Mouse (Mus musculus): Measurements from ENCODE around the gene S100a6. TPM values are rescaled to one million over a fixed set of nuclear protein-coding genes. Genes with fewer than 3 reads are reported as not detected.

S100a6 gene
- polyA plus RNA-seq, 1 experiment, result 95.8 TPM

DNA sequence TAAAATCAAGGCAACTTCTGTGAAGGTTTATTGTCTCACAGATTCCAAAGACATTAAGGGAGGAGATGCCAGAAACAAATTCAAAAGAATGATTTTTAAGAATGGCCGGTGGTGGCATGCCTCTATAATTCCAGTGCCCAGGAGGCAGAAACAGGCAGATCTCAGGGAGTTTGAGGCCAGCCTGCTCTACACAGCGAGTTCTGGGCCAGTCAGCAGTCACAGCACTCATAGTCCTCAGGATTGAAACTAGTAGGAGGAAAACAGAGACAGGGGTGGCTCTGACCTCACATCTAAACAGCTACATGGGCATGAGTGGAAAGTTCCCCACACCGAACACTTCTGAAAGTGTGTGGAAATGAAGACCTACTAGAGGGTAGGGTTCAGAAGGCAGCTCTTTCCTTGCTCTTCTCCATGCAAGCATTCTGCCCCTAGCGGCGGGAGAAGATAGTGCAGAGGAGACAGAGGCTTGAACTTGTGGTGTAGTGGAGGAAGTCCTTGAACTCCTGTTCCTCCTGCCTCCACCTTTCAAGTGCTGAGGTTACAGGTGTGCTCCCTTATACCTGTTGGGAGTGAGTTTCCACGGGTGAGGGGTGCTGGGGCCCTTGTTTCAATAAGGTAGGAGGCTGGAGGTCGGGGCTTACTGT, 27.0 kb downstream of the S100a6 start:
- H3K27ac ChIP-seq (ENCODE audit: insufficient read depth, low read depth, low read length), result no peak overlapping the region
- H3K27me3 ChIP-seq (replicated peaks; ENCODE audit: control insufficient read depth, insufficient read depth, low read length), result no peaks in the 10 kb centered on the region
- H3K36me3 ChIP-seq (ENCODE audit: control insufficient read depth, insufficient read depth, low read length), result no peaks in the 10 kb centered on the region
- no peak for TF ChIP-seq POLR2A (IDR thresholded peaks at IDR 0.05; ENCODE audit: low read depth, low read length)
- TF ChIP-seq CTCF (conservative IDR thresholded peaks at IDR 0.05; ENCODE audit: insufficient read depth, insufficient read length, low read depth, low read length), result peak; percentile 67
- no peak overlapping the region for H3K4me3 ChIP-seq (ENCODE audit: insufficient read depth, low read depth, low read length)
- peak; percentile 16 for DNase-seq
- WGBS, result 59% methylated on average over 7 of the region's 7 CpGs
- no peaks in the 10 kb centered on the region for H3K4me1 ChIP-seq (ENCODE audit: control insufficient read depth, insufficient read depth, low read length)

DNA sequence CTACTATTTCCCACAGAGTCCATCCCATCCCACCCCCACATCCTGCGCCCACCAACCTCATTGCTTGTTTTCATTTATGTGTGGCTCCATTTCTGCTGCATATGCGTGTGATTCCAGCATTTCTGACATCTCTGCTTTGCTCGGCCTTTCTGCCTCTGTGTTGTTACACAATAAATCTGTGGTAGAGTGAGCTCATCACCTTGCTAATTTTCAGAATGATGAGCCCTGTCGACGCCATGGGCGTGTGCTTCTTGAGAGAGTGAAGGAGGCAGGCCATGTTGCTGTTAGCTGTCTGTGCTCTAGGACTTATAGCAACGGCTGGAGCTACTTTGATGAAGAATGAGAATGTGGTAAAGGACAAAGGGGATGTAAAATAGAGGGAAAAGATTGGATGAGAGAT, 28.3 kb downstream of the S100a6 start:
- no peak for DNase-seq
- no peak overlapping the region for H3K27ac ChIP-seq (ENCODE audit: insufficient read depth, low read depth, low read length)
- H3K27me3 ChIP-seq (replicated peaks; ENCODE audit: control insufficient read depth, insufficient read depth, low read length), result no peaks in the 10 kb centered on the region
- no peak overlapping the region for H3K4me3 ChIP-seq (ENCODE audit: insufficient read depth, low read depth, low read length)
- TF ChIP-seq CTCF (conservative IDR thresholded peaks at IDR 0.05; ENCODE audit: insufficient read depth, insufficient read length, low read depth, low read length), result no peak
- TF ChIP-seq POLR2A (IDR thresholded peaks at IDR 0.05; ENCODE audit: low read depth, low read length), result no peak
- H3K36me3 ChIP-seq (ENCODE audit: control insufficient read depth, insufficient read depth, low read length), result no peaks in the 10 kb centered on the region
- no peaks in the 10 kb centered on the region for H3K4me1 ChIP-seq (ENCODE audit: control insufficient read depth, insufficient read depth, low read length)
- 85% methylated on average over 7 of the region's 7 CpGs for WGBS

DNA sequence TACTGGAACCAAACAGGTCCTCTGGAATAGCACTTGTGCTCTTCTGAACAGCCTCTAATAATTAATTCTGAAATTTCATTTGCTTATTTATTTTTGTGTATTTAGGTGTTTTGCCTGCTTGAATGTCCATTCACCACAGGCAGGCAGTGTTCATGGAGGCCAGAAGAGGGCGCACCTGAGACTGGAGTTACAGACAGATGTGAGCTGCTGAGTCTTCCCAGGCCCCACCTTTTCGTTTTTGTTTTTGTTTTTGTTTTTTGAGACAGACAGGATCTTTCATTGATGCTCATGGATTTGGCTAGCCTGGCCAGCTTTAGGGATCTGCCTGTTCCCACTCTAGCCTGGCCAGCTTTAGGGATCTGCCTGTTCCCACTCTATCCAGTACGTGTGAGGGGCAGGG, 31.5 kb downstream of the S100a6 start:
- no peak overlapping the region for H3K27ac ChIP-seq (ENCODE audit: insufficient read depth, low read depth, low read length)
- no peaks in the 10 kb centered on the region for H3K36me3 ChIP-seq (ENCODE audit: control insufficient read depth, insufficient read depth, low read length)
- no peaks in the 10 kb centered on the region for H3K4me1 ChIP-seq (ENCODE audit: control insufficient read depth, insufficient read depth, low read length)
- peak; percentile 69 for DNase-seq
- 48% methylated on average over 3 of the region's 3 CpGs for WGBS
- no peaks in the 10 kb centered on the region for H3K27me3 ChIP-seq (replicated peaks; ENCODE audit: control insufficient read depth, insufficient read depth, low read length)
- peak; percentile 74 for TF ChIP-seq CTCF (conservative IDR thresholded peaks at IDR 0.05; ENCODE audit: insufficient read depth, insufficient read length, low read depth, low read length)
- no peak for TF ChIP-seq POLR2A (IDR thresholded peaks at IDR 0.05; ENCODE audit: low read depth, low read length)
- H3K4me3 ChIP-seq (ENCODE audit: insufficient read depth, low read depth, low read length), result no peak overlapping the region

DNA sequence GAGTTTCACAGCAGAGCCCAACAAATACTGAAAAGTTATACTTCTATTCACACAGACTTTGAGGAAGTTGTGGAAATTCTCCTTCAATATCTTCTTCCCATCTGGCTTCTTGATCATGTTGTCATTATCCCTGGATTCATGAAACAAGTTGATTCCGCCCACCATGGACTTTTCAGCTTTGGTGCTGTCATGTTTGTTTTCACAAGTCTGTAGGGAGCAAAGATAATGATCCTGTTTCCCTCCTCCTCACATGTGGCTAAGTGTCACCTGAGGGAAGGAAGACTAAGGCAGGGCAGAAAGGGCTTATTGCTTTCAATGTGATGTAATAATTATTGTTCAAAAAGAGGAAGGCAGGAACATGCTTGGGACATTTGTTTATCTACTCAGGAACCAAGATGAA, 34.6 kb downstream of the S100a6 start:
- no peaks in the 10 kb centered on the region for H3K4me1 ChIP-seq (ENCODE audit: control insufficient read depth, insufficient read depth, low read length)
- H3K27me3 ChIP-seq (replicated peaks; ENCODE audit: control insufficient read depth, insufficient read depth, low read length), result no peaks in the 10 kb centered on the region
- TF ChIP-seq POLR2A (IDR thresholded peaks at IDR 0.05; ENCODE audit: low read depth, low read length) (no peak), CTCF (conservative IDR thresholded peaks at IDR 0.05; ENCODE audit: insufficient read depth, insufficient read length, low read depth, low read length) (no peak)
- H3K4me3 ChIP-seq (ENCODE audit: insufficient read depth, low read depth, low read length), result no peak overlapping the region
- no peak for DNase-seq
- H3K36me3 ChIP-seq (ENCODE audit: control insufficient read depth, insufficient read depth, low read length), result no peaks in the 10 kb centered on the region
- H3K27ac ChIP-seq (ENCODE audit: insufficient read depth, low read depth, low read length), result no peak overlapping the region
- 85% methylated on average over 1 of the region's 1 CpGs for WGBS

DNA sequence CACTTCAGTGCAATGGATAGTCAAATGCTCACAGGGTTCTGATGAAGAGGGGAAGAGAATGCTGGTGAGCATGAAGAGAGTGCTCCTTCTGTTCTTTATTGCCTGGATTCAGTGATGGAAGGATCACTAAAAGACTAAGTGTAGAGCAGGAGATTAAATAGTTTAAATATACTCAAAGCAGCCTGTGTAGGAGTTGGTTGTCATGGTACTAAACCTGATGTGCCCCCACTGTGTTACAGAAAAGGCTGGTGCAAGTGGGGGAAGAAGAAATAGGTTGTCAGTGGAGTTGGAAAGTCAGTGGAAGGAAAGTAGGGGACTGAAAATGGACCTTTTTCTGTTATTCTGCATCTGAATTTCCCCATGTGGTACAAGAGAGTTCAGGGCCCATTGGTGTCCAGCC, 36.3 kb downstream of the S100a6 start:
- no peak for DNase-seq
- no peaks in the 10 kb centered on the region for H3K4me1 ChIP-seq (ENCODE audit: control insufficient read depth, insufficient read depth, low read length)
- no peaks in the 10 kb centered on the region for H3K36me3 ChIP-seq (ENCODE audit: control insufficient read depth, insufficient read depth, low read length)
- no peaks in the 10 kb centered on the region for H3K27me3 ChIP-seq (replicated peaks; ENCODE audit: control insufficient read depth, insufficient read depth, low read length)
- TF ChIP-seq CTCF (conservative IDR thresholded peaks at IDR 0.05; ENCODE audit: insufficient read depth, insufficient read length, low read depth, low read length), result no peak
- no peak overlapping the region for H3K27ac ChIP-seq (ENCODE audit: insufficient read depth, low read depth, low read length)
- no peak overlapping the region for H3K4me3 ChIP-seq (ENCODE audit: insufficient read depth, low read depth, low read length)

DNA sequence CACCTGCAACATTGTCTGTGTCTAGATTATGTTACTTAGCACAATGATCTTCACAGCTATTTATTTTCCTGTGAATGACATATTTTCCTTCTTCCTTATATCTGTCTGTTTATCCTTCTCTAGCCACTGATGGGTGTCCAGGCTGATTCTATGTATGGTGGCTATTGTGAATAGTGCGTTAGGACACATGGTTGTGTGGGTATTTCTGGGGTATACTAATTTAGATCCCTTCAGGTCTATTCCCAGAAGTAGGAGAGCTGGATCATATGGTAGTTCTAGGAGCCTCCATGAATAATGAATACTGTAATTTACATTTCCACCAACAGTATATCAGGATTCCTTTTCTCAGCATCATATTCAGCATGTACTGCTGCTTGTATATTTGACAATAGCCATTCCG, 37.1 kb downstream of the S100a6 start:
- WGBS, result 97% methylated on average over 2 of the region's 2 CpGs
- no peak overlapping the region for H3K27ac ChIP-seq (ENCODE audit: insufficient read depth, low read depth, low read length)
- no peak for DNase-seq
- H3K4me1 ChIP-seq (ENCODE audit: control insufficient read depth, insufficient read depth, low read length), result no peaks in the 10 kb centered on the region
- no peak overlapping the region for H3K4me3 ChIP-seq (ENCODE audit: insufficient read depth, low read depth, low read length)
- no peaks in the 10 kb centered on the region for H3K27me3 ChIP-seq (replicated peaks; ENCODE audit: control insufficient read depth, insufficient read depth, low read length)
- H3K36me3 ChIP-seq (ENCODE audit: control insufficient read depth, insufficient read depth, low read length), result no peaks in the 10 kb centered on the region
- TF ChIP-seq CTCF (conservative IDR thresholded peaks at IDR 0.05; ENCODE audit: insufficient read depth, insufficient read length, low read depth, low read length) (no peak), POLR2A (IDR thresholded peaks at IDR 0.05; ENCODE audit: low read depth, low read length) (no peak)

DNA sequence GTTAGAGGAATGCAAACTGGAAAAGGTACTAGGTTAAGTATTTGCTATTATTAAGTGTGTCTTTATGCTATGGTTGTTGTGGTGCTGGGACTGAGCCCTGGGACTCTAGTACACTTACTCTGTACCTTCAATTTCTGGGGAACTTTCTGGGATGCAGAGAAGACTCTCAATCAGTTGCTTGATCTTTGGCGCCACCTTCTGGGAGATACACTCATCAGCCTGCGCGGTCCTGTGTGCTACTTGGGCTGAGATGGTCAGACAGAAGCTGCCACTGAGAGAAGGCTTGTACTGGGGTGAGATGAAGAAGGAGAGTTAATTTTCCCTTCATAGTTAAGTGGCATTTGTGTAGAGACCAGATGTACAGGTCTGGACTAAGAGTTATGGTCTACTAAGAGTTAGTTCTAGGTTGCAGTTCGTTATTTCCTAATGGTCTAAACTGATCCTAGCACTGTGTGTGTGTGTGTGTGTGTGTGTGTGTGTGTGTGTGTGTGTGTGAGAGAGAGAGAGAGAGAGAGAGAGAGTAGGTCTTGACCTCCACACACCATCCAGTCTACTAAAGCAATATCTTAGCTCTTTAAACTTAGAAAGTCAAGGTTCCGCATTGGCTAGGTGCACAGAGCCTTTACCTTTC, 40.3 kb downstream of the S100a6 start:
- Histone ChIP-seq H3K36me3 (ENCODE audit: control insufficient read depth, insufficient read depth, low read length) (no peaks in the 10 kb centered on the region), H3K4me3 (ENCODE audit: insufficient read depth, low read depth, low read length) (no peak overlapping the region), H3K27ac (ENCODE audit: insufficient read depth, low read depth, low read length) (no peak overlapping the region), H3K27me3 (replicated peaks; ENCODE audit: control insufficient read depth, insufficient read depth, low read length) (no peaks in the 10 kb centered on the region), H3K4me1 (ENCODE audit: control insufficient read depth, insufficient read depth, low read length) (no peaks in the 10 kb centered on the region)
- TF ChIP-seq CTCF (conservative IDR thresholded peaks at IDR 0.05; ENCODE audit: insufficient read depth, insufficient read length, low read depth, low read length) (peak; percentile 79), POLR2A (IDR thresholded peaks at IDR 0.05; ENCODE audit: low read depth, low read length) (no peak)
- DNase-seq, result peak; percentile 73
- WGBS, result 36% methylated on average over 5 of the region's 5 CpGs

Data from kidney, adult 2 months (tissue).